ENCODE assay signal across 22 mouse cellular contexts in the genomic region with DNA sequence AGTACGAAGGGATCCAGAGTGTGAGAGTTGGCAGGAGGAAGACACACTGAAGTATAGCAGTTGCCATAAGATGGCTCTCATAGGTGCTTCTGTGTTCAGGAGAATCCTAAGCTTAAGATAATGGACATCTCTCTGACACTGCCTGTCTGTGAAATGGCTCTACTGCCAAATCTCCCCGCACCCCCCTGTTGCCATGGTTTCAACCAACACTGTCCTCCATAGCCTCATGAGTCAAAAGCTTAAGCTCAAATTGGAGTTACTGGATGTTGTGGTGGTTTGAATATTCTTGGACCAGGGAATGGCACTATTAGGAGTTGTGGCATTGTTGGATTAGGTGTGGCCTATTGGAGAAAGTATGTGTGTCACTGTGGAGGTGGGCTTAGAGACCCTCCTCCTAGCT. TPM values are rescaled to one million over a fixed set of nuclear protein-coding genes. Genes with fewer than 3 reads are reported as not detected.
DNase-seq lines count a peak whose midpoint lies in the region; ATAC-seq and TF ChIP-seq lines count a peak whose summit lies in the region.
"Had no signal": no experiment of that assay in that cellular context is flagged by ENCODE, and none has a peak within 500 bp of the region (broad histone marks: within the 10 kb centered on the region; RNA-seq: fewer than 3 reads in every experiment).

No protein-coding gene starts in this region.

- intact Hi-C loops in heart, postnatal 36 days (cut with DNase I), result no loop called here

- no peaks in the 10 kb centered on the region for H3K9me3 ChIP-seq in stomach, postnatal 0 days (ENCODE audit: control insufficient read depth, low read length)
- H3K9me3 ChIP-seq: embryonic facial prominence, embryonic 12.5 days; forebrain, embryonic 13.5 days; forebrain, embryonic 15.5 days; G1E had no signal

- ATAC-seq in stomach, postnatal 0 days (ENCODE audit: low FRiP score, low TSS enrichment), result no peak
- ATAC-seq: forebrain, embryonic 13.5 days; forebrain, embryonic 15.5 days; forebrain, postnatal 0 days; Patski had no signal

- H3K4me2 ChIP-seq in stomach, postnatal 0 days (replicated peaks; ENCODE audit: low read depth), result no peak overlapping the region
- H3K4me2 ChIP-seq: embryonic facial prominence, embryonic 12.5 days; forebrain, embryonic 13.5 days; forebrain, embryonic 15.5 days had no signal

- H3K27me3 ChIP-seq in stomach, postnatal 0 days (ENCODE audit: control insufficient read depth, insufficient read depth, low read length), result no peaks in the 10 kb centered on the region
- H3K27me3 ChIP-seq: embryonic facial prominence, embryonic 12.5 days; forebrain, embryonic 13.5 days; forebrain, embryonic 15.5 days; Patski had no signal

- no peaks in the 10 kb centered on the region for H3K36me3 ChIP-seq in stomach, postnatal 0 days (ENCODE audit: control insufficient read depth, insufficient read depth, low read length)
- H3K36me3 ChIP-seq: embryonic facial prominence, embryonic 10.5 days; embryonic facial prominence, embryonic 12.5 days; forebrain, embryonic 15.5 days; G1E had no signal

- DNase-seq in 3T3-L1 (ENCODE audit: low read depth, low spot score), result peak; percentile 25
- peak; percentile 32 for DNase-seq in ES-CJ7 (ENCODE audit: low read depth, low spot score)
- peak; percentile 80 for DNase-seq in R1 (ENCODE audit: low read depth, low spot score)
- peak; percentile 7 for DNase-seq in stomach, postnatal 0 days (ENCODE audit: low spot score)
- DNase-seq in layer of hippocampus, postnatal 14 days (ENCODE audit: low spot score in 2 of 2), result no peak
- no peak for DNase-seq in right cerebral cortex, adult 2 months (ENCODE audit: low spot score in 2 of 2)
- DNase-seq in heart, postnatal 36 days, result no peak
- DNase-seq: adrenal gland, adult 2 months; adrenal gland, postnatal 10 days; adrenal gland, postnatal 25 days; cerebellum, adult 11 months; cerebellum, adult 18-20 months; cerebellum, adult 8-10 months; cerebellum, adult 9-11 months; cerebellum, postnatal 14 days; forebrain, postnatal 0 days had no signal

- no peak overlapping the region for H3K4me3 ChIP-seq in stomach, postnatal 0 days (ENCODE audit: low read depth, low read length)
- H3K4me3 ChIP-seq: embryonic facial prominence, embryonic 10.5 days; embryonic facial prominence, embryonic 12.5 days; forebrain, embryonic 13.5 days; forebrain, embryonic 15.5 days had no signal

- H3K27ac ChIP-seq in stomach, postnatal 0 days (replicated peaks), result no peak overlapping the region
- H3K27ac ChIP-seq: embryonic facial prominence, embryonic 10.5 days; embryonic facial prominence, embryonic 12.5 days; forebrain, embryonic 13.5 days; forebrain, embryonic 15.5 days had no signal

- no peak overlapping the region for H3K9ac ChIP-seq in stomach, postnatal 0 days (ENCODE audit: low read length)
- H3K9ac ChIP-seq: embryonic facial prominence, embryonic 12.5 days; forebrain, embryonic 13.5 days; forebrain, embryonic 15.5 days; forebrain, postnatal 0 days had no signal

- TF ChIP-seq EP300 in stomach, postnatal 0 days (optimal IDR thresholded peaks at IDR 0.05), result no peak

- 98% methylated on average over 2 of the region's 2 CpGs for WGBS in stomach, postnatal 0 days

- no peaks in the 10 kb centered on the region for H3K4me1 ChIP-seq in stomach, postnatal 0 days (replicated peaks; ENCODE audit: control insufficient read depth, insufficient read depth)
- H3K4me1 ChIP-seq: embryonic facial prominence, embryonic 12.5 days; forebrain, embryonic 13.5 days; forebrain, embryonic 15.5 days had no signal

- TF ChIP-seq CTCF in stomach, postnatal 0 days (IDR thresholded peaks at IDR 0.05; ENCODE audit: low read depth), result no peak

RNA-seq across cellular contexts. Expression of a gene that starts 28.2 kb away (rescaled TPM):
- polyA plus RNA-seq in stomach, postnatal 0 days (2015; fragmentation: Nextera tagmentation; extraction: Ambion mirVana), result 8.5 and 10.2 TPM in 2 replicates
- total RNA-seq in layer of hippocampus, postnatal 14 days (2021), result under 1 TPM; 0.45 to 0.90 TPM
- 1 to 10 TPM; 2.7 to 2.9 TPM for total RNA-seq in heart, postnatal 36 days (2021)
- polyA plus RNA-seq: G1E had no signal

Comparison
In these comparisons a context has a peak if more than half of its experiments do, and no peak if none do; other contexts are left out.
1. DNase-seq: peak in 3T3-L1 (single experiment), ES-CJ7 (single experiment), R1 (single experiment) and stomach, postnatal 0 days (single experiment); none in layer of hippocampus, postnatal 14 days (0 of 2), right cerebral cortex, adult 2 months (0 of 2) and heart, postnatal 36 days (0 of 2).